Mouse (Mus musculus): ENCODE results near the gene Fxyd7. TPM values are rescaled to one million over a fixed set of nuclear protein-coding genes. Genes with fewer than 3 reads are reported as not detected.

The Fxyd7 gene
- polyA plus RNA-seq, 1 experiment, result not detected

DNA sequence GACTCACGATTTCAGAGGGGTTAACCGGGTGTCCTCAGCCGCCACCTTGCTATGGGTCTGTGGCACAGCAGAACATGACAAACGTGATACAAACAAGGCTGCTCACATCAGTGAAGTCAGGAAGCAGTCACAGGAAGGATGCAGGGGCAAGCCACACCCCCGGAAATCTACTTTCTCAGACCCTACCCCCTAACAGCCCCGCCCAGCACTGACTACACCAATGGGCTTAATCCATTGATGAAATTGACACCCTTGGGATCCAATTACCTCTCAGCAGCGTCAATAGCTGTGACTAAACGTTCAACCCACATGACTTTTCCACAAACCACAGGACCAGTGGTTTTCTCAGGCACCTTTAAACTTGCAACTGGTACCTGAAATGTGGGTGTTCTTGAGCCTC lies 22.7 kb downstream of the Fxyd7 start:
- no peaks in the 10 kb centered on the region for H3K79me2 ChIP-seq (ENCODE audit: control insufficient read depth, insufficient read depth)
- no peak for TF ChIP-seq MAX (IDR thresholded peaks at IDR 0.05; ENCODE audit: low read depth)

DNA sequence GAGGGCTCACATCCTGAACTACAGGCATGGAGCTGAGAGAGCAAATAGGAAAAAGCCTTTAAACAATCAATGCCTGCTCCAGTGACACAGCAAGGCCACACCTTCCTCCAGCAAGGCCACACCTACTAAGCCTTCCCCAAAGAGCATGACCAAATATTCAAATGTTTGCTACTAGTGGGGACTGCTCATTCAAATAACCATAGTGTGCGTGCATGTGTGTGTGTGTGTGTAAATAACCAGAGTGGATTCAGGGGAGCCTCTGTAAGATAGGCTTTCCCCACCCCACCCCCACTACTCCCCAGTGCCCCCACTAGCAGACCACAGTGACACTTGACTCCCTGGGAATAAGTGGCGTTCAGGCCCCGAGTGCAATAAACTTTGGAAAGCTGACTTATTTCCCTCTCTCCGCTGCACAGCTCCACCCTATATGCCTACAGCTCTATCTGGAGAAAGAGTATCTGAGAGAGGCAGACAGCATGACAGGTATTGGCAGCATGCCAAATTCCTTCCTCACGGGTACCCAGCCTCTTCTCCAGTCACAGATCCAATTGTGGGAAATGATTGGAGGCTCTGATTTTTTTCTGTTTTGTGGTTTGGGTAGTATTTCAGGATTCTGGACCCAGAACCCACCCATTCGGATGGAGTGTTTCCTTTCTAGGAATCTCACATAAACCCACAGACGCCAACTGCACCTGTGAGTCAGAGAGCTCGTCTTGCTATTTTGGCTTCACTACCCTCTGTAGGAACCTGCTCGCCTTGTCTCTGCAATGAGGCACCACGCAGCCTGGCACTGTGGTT lies 34.0 kb downstream of the Fxyd7 start:
- no peaks in the 10 kb centered on the region for H3K27me3 ChIP-seq (ENCODE audit: control insufficient read depth, insufficient read depth, insufficient read length)
- H3ac ChIP-seq (ENCODE audit: control insufficient read depth, insufficient read length), result no peak overlapping the region
- H3K4me3 ChIP-seq, result no peak overlapping the region
- no peak for TF ChIP-seq POLR2A (IDR thresholded peaks at IDR 0.05; ENCODE audit: insufficient read length, low read depth)
- TF ChIP-seq REST (IDR thresholded peaks at IDR 0.05; ENCODE audit: insufficient read depth, insufficient read length), result no peak
- TF ChIP-seq MAX (IDR thresholded peaks at IDR 0.05; ENCODE audit: low read depth), result no peak
- no peak for TF ChIP-seq USF1 (IDR thresholded peaks at IDR 0.05; ENCODE audit: low read depth)
- peak; percentile 41 to 86 (median 76) for TF ChIP-seq MYOG (IDR thresholded peaks at IDR 0.05; ENCODE audit: control insufficient read depth in 1 of 3, insufficient read depth in 1 of 3, insufficient read length in 2 of 3, low read depth in 2 of 3)
- no peak for TF ChIP-seq CEBPB (IDR thresholded peaks at IDR 0.05; ENCODE audit: insufficient read depth, poor library complexity, severe bottlenecking)
- no peak for TF ChIP-seq TCF3 (IDR thresholded peaks at IDR 0.05; ENCODE audit: insufficient read length, low read depth)
- peak; percentile 43 for TF ChIP-seq TCF12 (IDR thresholded peaks at IDR 0.05; ENCODE audit: insufficient read depth, poor library complexity, severe bottlenecking)
- no peak for TF ChIP-seq POLR2AphosphoS2 (IDR thresholded peaks at IDR 0.05; ENCODE audit: insufficient read length, low read depth)
- TF ChIP-seq E2F4 (IDR thresholded peaks at IDR 0.05; ENCODE audit: insufficient read depth), result no peak
- peak in 2 of 3 experiments; percentile 67 to 82 for TF ChIP-seq MYOD1 (IDR thresholded peaks at IDR 0.05; ENCODE audit: control insufficient read depth in 1 of 3, insufficient read length in 2 of 3, low read depth in 2 of 3)
- TF ChIP-seq SRF (IDR thresholded peaks at IDR 0.05; ENCODE audit: control insufficient read depth, insufficient read length, low read depth), result no peak
- H3K4me2 ChIP-seq (ENCODE audit: low read depth), result peak overlapping the region; percentile 60
- no peaks in the 10 kb centered on the region for H3K79me2 ChIP-seq (ENCODE audit: control insufficient read depth, insufficient read depth)
- H3K36me3 ChIP-seq (ENCODE audit: control insufficient read depth, insufficient read depth), result no peaks in the 10 kb centered on the region

More for the DNA sequence above, 22.7 kb downstream of the Fxyd7 start:
- Histone ChIP-seq H3K36me3 (ENCODE audit: control insufficient read depth, insufficient read depth) (no peaks in the 10 kb centered on the region), H3ac (ENCODE audit: control insufficient read depth, insufficient read length) (no peak overlapping the region), H3K4me3 (no peak overlapping the region), H3K27me3 (ENCODE audit: control insufficient read depth, insufficient read depth, insufficient read length) (no peaks in the 10 kb centered on the region), H3K4me2 (ENCODE audit: low read depth) (no peak overlapping the region)

DNA sequence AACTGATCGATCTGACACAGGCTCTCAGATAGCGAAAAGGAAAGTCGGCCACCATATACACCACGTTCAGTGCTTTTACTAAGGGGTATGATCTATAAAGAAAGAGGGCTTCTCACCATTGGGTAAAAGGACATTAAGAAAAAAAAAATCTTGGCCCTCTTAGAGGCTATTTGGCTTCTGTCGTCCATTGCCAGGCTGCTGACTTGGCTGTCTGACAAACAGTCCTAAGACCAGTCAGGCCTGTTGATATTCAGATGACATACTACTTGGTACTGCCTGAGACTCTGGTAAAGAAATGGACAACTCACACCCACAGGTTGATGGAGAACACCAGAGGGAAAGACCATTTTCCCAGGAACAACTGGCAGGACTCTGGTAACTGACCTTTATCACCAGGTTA lies 38.3 kb downstream of the Fxyd7 start:
- H3K27me3 ChIP-seq (ENCODE audit: control insufficient read depth, insufficient read depth, insufficient read length), result no peaks in the 10 kb centered on the region
- TF ChIP-seq SRF (IDR thresholded peaks at IDR 0.05; ENCODE audit: control insufficient read depth, insufficient read length, low read depth) (no peak), USF1 (IDR thresholded peaks at IDR 0.05; ENCODE audit: low read depth) (no peak), MYOD1 (IDR thresholded peaks at IDR 0.05; ENCODE audit: control insufficient read depth in 1 of 3, insufficient read length in 2 of 3, low read depth in 2 of 3) (no peak), E2F4 (IDR thresholded peaks at IDR 0.05; ENCODE audit: insufficient read depth) (no peak), TCF12 (IDR thresholded peaks at IDR 0.05; ENCODE audit: insufficient read depth, poor library complexity, severe bottlenecking) (no peak), TCF3 (IDR thresholded peaks at IDR 0.05; ENCODE audit: insufficient read length, low read depth) (no peak), MYOG (IDR thresholded peaks at IDR 0.05; ENCODE audit: control insufficient read depth in 1 of 3, insufficient read depth in 1 of 3, insufficient read length in 2 of 3, low read depth in 2 of 3) (no peak), POLR2A (IDR thresholded peaks at IDR 0.05; ENCODE audit: insufficient read length, low read depth) (no peak), CEBPB (IDR thresholded peaks at IDR 0.05; ENCODE audit: insufficient read depth, poor library complexity, severe bottlenecking) (no peak), MAX (IDR thresholded peaks at IDR 0.05; ENCODE audit: low read depth) (no peak), REST (IDR thresholded peaks at IDR 0.05; ENCODE audit: insufficient read depth, insufficient read length) (no peak), POLR2AphosphoS2 (IDR thresholded peaks at IDR 0.05; ENCODE audit: insufficient read length, low read depth) (no peak)
- H3ac ChIP-seq (ENCODE audit: control insufficient read depth, insufficient read length), result no peak overlapping the region
- H3K4me2 ChIP-seq (ENCODE audit: low read depth), result no peak overlapping the region
- no peaks in the 10 kb centered on the region for H3K79me2 ChIP-seq (ENCODE audit: control insufficient read depth, insufficient read depth)
- no peak overlapping the region for H3K4me3 ChIP-seq
- H3K36me3 ChIP-seq (ENCODE audit: control insufficient read depth, insufficient read depth), result no peaks in the 10 kb centered on the region

DNA sequence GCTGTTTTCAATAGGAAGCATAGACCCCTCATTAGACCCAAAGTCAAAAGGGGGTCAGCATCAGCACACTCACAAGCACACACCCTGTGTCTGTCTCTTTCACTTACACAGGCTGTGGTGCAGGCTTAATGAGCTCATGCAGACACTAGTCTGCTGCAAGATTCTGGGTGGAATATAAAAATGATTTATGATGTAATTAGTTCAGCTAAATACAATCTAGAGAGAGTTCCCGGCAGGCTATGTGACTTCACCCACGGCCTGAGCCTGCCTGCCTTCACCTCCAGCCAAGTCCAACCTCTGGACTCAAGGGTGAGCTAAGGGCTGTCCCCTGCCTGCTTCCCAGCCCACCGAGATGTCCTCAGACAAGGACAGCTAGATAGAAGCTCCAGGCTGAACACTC lies 42.4 kb downstream of the Fxyd7 start:
- Histone ChIP-seq H3K4me2 (ENCODE audit: low read depth) (no peak overlapping the region), H3K79me2 (ENCODE audit: control insufficient read depth, insufficient read depth) (no peaks in the 10 kb centered on the region)
- TF ChIP-seq MYOG (IDR thresholded peaks at IDR 0.05; ENCODE audit: control insufficient read depth in 1 of 3, insufficient read depth in 1 of 3, insufficient read length in 2 of 3, low read depth in 2 of 3) (no peak), POLR2AphosphoS2 (IDR thresholded peaks at IDR 0.05; ENCODE audit: insufficient read length, low read depth) (no peak), E2F4 (IDR thresholded peaks at IDR 0.05; ENCODE audit: insufficient read depth) (no peak), MAX (IDR thresholded peaks at IDR 0.05; ENCODE audit: low read depth) (no peak), SRF (IDR thresholded peaks at IDR 0.05; ENCODE audit: control insufficient read depth, insufficient read length, low read depth) (no peak), TCF12 (IDR thresholded peaks at IDR 0.05; ENCODE audit: insufficient read depth, poor library complexity, severe bottlenecking) (no peak), POLR2A (IDR thresholded peaks at IDR 0.05; ENCODE audit: insufficient read length, low read depth) (no peak), USF1 (IDR thresholded peaks at IDR 0.05; ENCODE audit: low read depth) (no peak), TCF3 (IDR thresholded peaks at IDR 0.05; ENCODE audit: insufficient read length, low read depth) (no peak), CEBPB (IDR thresholded peaks at IDR 0.05; ENCODE audit: insufficient read depth, poor library complexity, severe bottlenecking) (no peak), REST (IDR thresholded peaks at IDR 0.05; ENCODE audit: insufficient read depth, insufficient read length) (no peak), MYOD1 (IDR thresholded peaks at IDR 0.05; ENCODE audit: control insufficient read depth in 1 of 3, insufficient read length in 2 of 3, low read depth in 2 of 3) (no peak)

More for the DNA sequence above, 42.4 kb downstream of the Fxyd7 start:
- H3K4me3 ChIP-seq, result no peak overlapping the region
- no peaks in the 10 kb centered on the region for H3K27me3 ChIP-seq (ENCODE audit: control insufficient read depth, insufficient read depth, insufficient read length)
- H3ac ChIP-seq (ENCODE audit: control insufficient read depth, insufficient read length), result no peak overlapping the region
- H3K36me3 ChIP-seq (ENCODE audit: control insufficient read depth, insufficient read depth), result no peaks in the 10 kb centered on the region

All from myocyte (in vitro differentiated cells).